Mouse (Mus musculus) liver, adult 2 months (tissue): ENCODE results near the gene Scaper. TPM values are rescaled to one million over a fixed set of nuclear protein-coding genes. Genes with fewer than 3 reads are reported as not detected.

Experiments used
- DNase-seq: peaks from one replicate; pipeline ENCODE4 v3.0.0-alpha.2; 2011; ENCODE audit warnings: low read depth, low spot score; ENCODE audit errors: extremely low read depth
- H3K27ac ChIP-seq: fragments of 200-500 bp; replicated peaks from 2 replicates; pipeline ENCODE4 v1.5.1; 2012; ENCODE audit warnings: low read depth, mild to moderate bottlenecking, control low read depth, inconsistent platforms, low read length; ENCODE audit not compliant: insufficient read depth
- H3K27me3 ChIP-seq: fragments of 200-500 bp; 2 replicates; pipeline ENCODE4 v1.6.1; 2012; ENCODE audit warnings: mild to moderate bottlenecking, moderate library complexity, low read length, inconsistent platforms; ENCODE audit not compliant: control insufficient read depth, insufficient read depth
- H3K36me3 ChIP-seq: fragments of 200-500 bp; 2 replicates; pipeline ENCODE4 v1.6.1; 2012; ENCODE audit warnings: low read length, inconsistent platforms; ENCODE audit not compliant: control insufficient read depth, insufficient read depth
- H3K4me1 ChIP-seq: fragments of 200-500 bp; 2 replicates; pipeline ENCODE4 v1.6.1; 2011; ENCODE audit warnings: low read length; ENCODE audit not compliant: control insufficient read depth, insufficient read depth
- H3K4me3 ChIP-seq: fragments of 200-500 bp; 2 replicates; pipeline ENCODE4 v1.5.1; 2011; ENCODE audit warnings: low read depth, mild to moderate bottlenecking, control low read depth, low read length, moderate library complexity; ENCODE audit not compliant: insufficient read depth
- H3K79me2 ChIP-seq: fragments of 200-500 bp; 2 replicates; pipeline ENCODE4 v1.6.1; 2012; ENCODE audit warnings: inconsistent platforms, mild to moderate bottlenecking, low read length, moderate library complexity; ENCODE audit not compliant: control insufficient read depth, insufficient read depth
- H3K9ac ChIP-seq: fragments of 200-500 bp; 2 replicates; pipeline ENCODE4 v1.6.1; 2012; ENCODE audit warnings: low read depth, mild to moderate bottlenecking, control low read depth, inconsistent platforms, low read length
- CTCF ChIP-seq: fragments of 200-500 bp; IDR thresholded peaks from 2 replicates; pipeline ENCODE4 v1.5.1; 2011; ENCODE audit warnings: low read depth, low read length, control low read depth
- POLR2A ChIP-seq: fragments of 200-500 bp; IDR thresholded peaks from 2 replicates; pipeline ENCODE4 v1.6.1; 2011; ENCODE audit warnings: low read length, control low read depth; ENCODE audit not compliant: insufficient read depth; ENCODE audit errors: extremely low read depth
- whole genome bisulfite sequencing: fragments of 180-500 bp; shearing (Covaris S2); methylation state at CpG from one replicate; pipeline ENCODE4 v1.1.7; 2018; 5-methylcytosine and 5-hydroxymethylcytosine counted together
- polyA plus RNA-seq: library from polyadenylated mRNA; depleted of rRNA; stranded (reverse); fragments of >200 nt; gene quantifications from 2 replicates; pipeline ENCODE4 v1.2.3, GENCODE M21; 2012
- total RNA-seq: library from RNA; depleted of rRNA; stranded (reverse); fragments of >200 nt; gene quantifications from 2 replicates; pipeline ENCODE4 v1.2.3, GENCODE M21; 2014

Gene Scaper
- total and polyA plus RNA-seq, 2 experiments, result 1.4 to 9.5 TPM

DNA sequence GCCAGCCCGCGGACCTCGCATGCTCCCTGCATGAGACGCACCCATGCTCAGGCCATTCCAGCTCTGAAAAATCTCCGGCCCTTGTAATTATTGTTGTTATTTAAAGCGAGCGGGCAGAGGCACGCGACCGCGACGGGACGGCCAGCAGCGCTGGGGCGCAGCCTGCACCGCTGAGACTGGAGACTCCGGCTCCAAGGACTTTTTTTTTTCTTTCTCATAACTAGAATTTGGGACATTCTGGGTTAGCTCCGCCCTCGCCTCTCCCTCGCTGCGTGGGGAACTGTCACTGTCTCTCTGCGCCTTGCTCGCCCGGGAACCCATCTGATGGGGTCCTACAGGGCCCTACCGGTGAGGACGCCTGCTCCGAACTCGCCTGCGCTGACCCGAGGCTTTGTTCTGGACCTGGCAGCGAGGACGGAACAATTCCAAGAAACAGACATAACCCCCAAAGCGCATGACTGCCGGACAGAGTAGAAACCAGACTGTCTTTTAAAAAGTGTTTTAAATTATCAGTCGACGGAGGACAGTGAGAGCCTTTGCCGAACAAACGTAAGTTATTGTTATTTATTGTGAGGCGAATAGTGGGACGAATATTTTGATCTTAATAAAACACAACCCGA, 392.3 kb downstream of the Scaper start:
- Histone ChIP-seq H3K36me3 (no peaks in the 10 kb centered on the region), H3K4me3 (no peak overlapping the region), H3K27ac (no peak overlapping the region), H3K4me1 (peaks cover 4% of the 10 kb centered on the region), H3K79me2 (no peaks in the 10 kb centered on the region), H3K27me3 (peaks cover 52% of the 10 kb centered on the region), H3K9ac (no peak overlapping the region)
- TF ChIP-seq POLR2A (no peak), CTCF (no peak)
- DNase-seq, result no peak
- WGBS, result 13% methylated on average over 41 of the region's 41 CpGs

DNA sequence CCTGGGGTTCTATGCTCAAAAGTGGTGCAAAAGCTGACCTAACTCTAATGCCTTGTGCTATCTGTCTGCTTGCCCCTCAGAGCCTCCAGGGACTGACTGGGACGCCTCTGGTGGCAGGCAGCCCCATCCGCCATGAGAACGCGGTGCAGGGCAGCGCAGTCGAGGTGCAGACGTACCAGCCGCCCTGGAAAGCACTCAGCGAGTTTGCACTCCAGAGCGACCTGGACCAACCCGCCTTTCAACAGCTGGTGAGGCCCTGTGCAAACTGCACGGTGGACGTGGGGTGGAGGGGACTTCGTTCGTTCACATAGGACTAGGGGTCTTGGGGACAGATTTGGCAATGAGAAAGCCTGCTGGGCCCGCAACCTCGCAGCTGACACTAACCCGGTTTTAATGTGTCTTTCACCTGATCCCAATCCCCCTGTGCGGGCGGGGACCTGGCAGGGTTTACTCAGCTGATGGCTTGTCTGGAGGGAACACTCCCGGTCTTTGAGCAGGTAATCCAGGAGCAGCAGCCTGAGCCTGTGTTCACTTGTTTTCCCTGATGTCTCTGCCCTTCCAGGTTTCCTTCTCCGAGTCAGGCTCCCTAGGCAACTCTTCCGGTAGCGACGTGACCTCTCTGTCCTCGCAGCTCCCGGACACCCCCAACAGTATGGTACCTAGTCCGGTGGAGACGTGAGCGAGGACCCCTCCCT, 392.9 kb downstream of the Scaper start:
- Histone ChIP-seq H3K9ac (no peak overlapping the region), H3K79me2 (no peaks in the 10 kb centered on the region), H3K36me3 (no peaks in the 10 kb centered on the region), H3K27ac (no peak overlapping the region), H3K4me1 (peaks cover 4% of the 10 kb centered on the region), H3K4me3 (no peak overlapping the region), H3K27me3 (peaks cover 56% of the 10 kb centered on the region)
- DNase-seq, result no peak
- WGBS, result 9% methylated on average over 30 of the region's 30 CpGs
- TF ChIP-seq POLR2A (no peak), CTCF (no peak)

DNA sequence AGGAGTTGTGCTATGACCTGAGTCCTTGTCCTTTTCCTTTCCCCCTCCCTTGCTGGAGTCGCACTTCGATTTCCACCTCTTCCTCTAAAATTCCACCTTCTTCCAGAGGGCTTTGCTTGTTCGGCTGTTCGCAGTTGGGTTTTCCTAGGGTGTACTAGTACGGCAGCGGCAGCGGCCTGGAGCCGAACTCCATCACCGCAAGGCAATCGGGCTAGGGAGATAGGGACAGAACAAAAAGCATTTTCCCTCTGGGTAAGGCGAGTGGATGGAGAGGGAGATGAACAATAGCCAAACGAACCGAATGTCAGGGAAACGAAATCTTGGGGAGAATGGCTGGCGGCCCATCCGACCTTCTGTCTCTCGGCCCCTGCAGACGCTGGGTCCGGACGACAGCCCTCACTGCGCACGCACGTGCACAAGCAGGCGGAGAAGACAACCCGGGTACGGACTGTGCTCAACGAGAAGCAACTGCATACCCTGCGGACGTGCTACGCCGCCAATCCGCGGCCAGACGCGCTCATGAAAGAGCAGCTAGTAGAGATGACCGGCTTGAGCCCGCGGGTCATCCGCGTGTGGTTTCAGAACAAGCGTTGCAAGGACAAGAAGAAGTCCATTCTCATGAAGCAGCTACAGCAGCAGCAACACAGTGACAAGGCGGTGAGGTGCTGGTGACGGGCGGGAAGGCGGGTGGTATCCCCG, 394.1 kb downstream of the Scaper start:
- no peak overlapping the region for H3K27ac ChIP-seq
- H3K79me2 ChIP-seq, result no peaks in the 10 kb centered on the region
- H3K4me3 ChIP-seq, result no peak overlapping the region
- peaks cover 64% of the 10 kb centered on the region for H3K27me3 ChIP-seq
- H3K4me1 ChIP-seq, result peaks cover 4% of the 10 kb centered on the region
- WGBS, result 6% methylated on average over 46 of the region's 46 CpGs
- DNase-seq, result peak; percentile 34
- no peaks in the 10 kb centered on the region for H3K36me3 ChIP-seq
- no peak overlapping the region for H3K9ac ChIP-seq
- TF ChIP-seq POLR2A, result no peak
- no peak for TF ChIP-seq CTCF

DNA sequence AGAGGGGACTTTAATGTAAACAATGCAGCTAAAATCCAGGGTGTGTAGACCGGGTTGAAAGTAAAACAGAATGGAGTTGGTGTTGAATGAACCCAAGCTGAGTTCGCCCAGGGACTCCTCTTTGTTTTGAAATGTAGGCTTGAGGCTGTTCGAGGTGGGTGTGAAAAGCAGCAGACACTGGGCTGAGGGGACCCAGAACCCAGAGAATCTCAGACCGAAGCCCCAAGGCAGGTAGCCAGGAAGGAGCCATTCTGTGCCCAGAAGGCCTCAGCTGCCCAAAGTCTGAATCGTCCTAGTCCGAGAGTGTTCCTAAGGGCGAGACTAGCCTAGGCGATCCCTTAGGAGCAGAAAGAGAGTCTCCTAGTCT, 394.6 kb downstream of the Scaper start:
- peaks cover 4% of the 10 kb centered on the region for H3K4me1 ChIP-seq
- H3K36me3 ChIP-seq, result no peaks in the 10 kb centered on the region
- 34% methylated on average over 8 of the region's 8 CpGs for WGBS
- H3K27ac ChIP-seq, result no peak overlapping the region
- H3K4me3 ChIP-seq, result no peak overlapping the region
- no peak overlapping the region for H3K9ac ChIP-seq
- peaks cover 69% of the 10 kb centered on the region for H3K27me3 ChIP-seq
- H3K79me2 ChIP-seq, result no peaks in the 10 kb centered on the region
- no peak for DNase-seq
- no peak for TF ChIP-seq POLR2A
- TF ChIP-seq CTCF, result no peak

- Histone ChIP-seq H3K9ac (no peak overlapping the region), H3K27me3 (peaks cover 69% of the 10 kb centered on the region), H3K36me3 (no peaks in the 10 kb centered on the region), H3K79me2 (no peaks in the 10 kb centered on the region), H3K27ac (no peak overlapping the region), H3K4me3 (no peak overlapping the region; the same call in 1 of the 2 replicates), H3K4me1 (peaks cover 4% of the 10 kb centered on the region)
- TF ChIP-seq POLR2A, result no peak
- TF ChIP-seq CTCF, result no peak
- DNase-seq, result no peak
- WGBS, result 7% methylated on average over 59 of the region's 59 CpGs
Measured at GRCm38 (mm10) chr9:55542366-55543325, 395.3 kb downstream of the Scaper start.
